Mouse (Mus musculus): ENCODE measurements at regions not wholly inside any gene's neighbourhood (a gene's known extent, or its start where the extent isn't known, plus 50 kb on each side); places are given as distances from the start of the nearest gene placed in this dataset.
"Not testable (repeated sequence)": the region's sequence is repeated elsewhere in the genome, so short reads cannot be mapped to it uniquely, and the experiment has no call there.

GRCm38 (mm10) chr16:30187400-30187799 lies 79.9 kb downstream of the Cpn2 start:
- Histone ChIP-seq H3K4me3 (peak overlapping the region; percentile 53), H3K36me3 (replicated peaks) (no peaks in the 10 kb centered on the region), H3K27ac (peak overlapping the region; percentile 86), H3K9me3 (no peaks in the 10 kb centered on the region), H3K27me3 (ENCODE audit: poor library complexity, severe bottlenecking) (peaks cover 100% of the 10 kb centered on the region), H3K4me1 (peaks cover 70% of the 10 kb centered on the region)
- no peak for DNase-seq (ENCODE audit: extremely low spot score, low spot score)
- 54% methylated on average over 9 of the region's 9 CpGs for WGBS

- peak; percentile 83 for DNase-seq (ENCODE audit: extremely low spot score, low spot score)
- Histone ChIP-seq H3K27ac (peak overlapping the region; percentile 86), H3K4me3 (peak overlapping the region; percentile 53), H3K9me3 (no peaks in the 10 kb centered on the region), H3K4me1 (peaks cover 70% of the 10 kb centered on the region), H3K36me3 (replicated peaks) (no peaks in the 10 kb centered on the region), H3K27me3 (ENCODE audit: poor library complexity, severe bottlenecking) (peaks cover 100% of the 10 kb centered on the region)
- WGBS, result under 1% methylated on average over 26 of the region's 26 CpGs
Measured at GRCm38 (mm10) chr16:30187907-30188414, 79.3 kb downstream of the Cpn2 start.

GRCm38 (mm10) chr16:30188769-30189430 lies 78.4 kb downstream of the Cpn2 start:
- H3K27me3 ChIP-seq (ENCODE audit: poor library complexity, severe bottlenecking), result peaks cover 100% of the 10 kb centered on the region
- H3K4me1 ChIP-seq, result peaks cover 78% of the 10 kb centered on the region
- 72% methylated on average over 8 of the region's 8 CpGs for WGBS
- H3K9me3 ChIP-seq, result no peaks in the 10 kb centered on the region
- no peak overlapping the region for H3K4me3 ChIP-seq
- no peaks in the 10 kb centered on the region for H3K36me3 ChIP-seq (replicated peaks)
- H3K27ac ChIP-seq, result peak overlapping the region; percentile 37; the same call in 1 of the 2 replicates
- no peak for DNase-seq (ENCODE audit: extremely low spot score, low spot score)

GRCm38 (mm10) chr16:30190351-30190750 lies 76.9 kb downstream of the Cpn2 start:
- WGBS, result 73% methylated on average over 11 of the region's 11 CpGs
- DNase-seq (ENCODE audit: extremely low spot score, low spot score), result no peak
- Histone ChIP-seq H3K27me3 (ENCODE audit: poor library complexity, severe bottlenecking) (peaks cover 100% of the 10 kb centered on the region), H3K36me3 (replicated peaks) (no peaks in the 10 kb centered on the region), H3K4me3 (no peak overlapping the region), H3K9me3 (no peaks in the 10 kb centered on the region), H3K27ac (no peak overlapping the region; the same call in 1 of the 2 replicates), H3K4me1 (peaks cover 76% of the 10 kb centered on the region)

GRCm38 (mm10) chr16:30190935-30191514 lies 76.3 kb downstream of the Cpn2 start:
- WGBS, result 73% methylated on average over 15 of the region's 15 CpGs
- no peak overlapping the region for H3K27ac ChIP-seq
- peaks cover 100% of the 10 kb centered on the region for H3K27me3 ChIP-seq (ENCODE audit: poor library complexity, severe bottlenecking)
- no peak overlapping the region for H3K4me3 ChIP-seq
- no peaks in the 10 kb centered on the region for H3K36me3 ChIP-seq (replicated peaks)
- H3K9me3 ChIP-seq, result no peaks in the 10 kb centered on the region
- no peak for DNase-seq (ENCODE audit: extremely low spot score, low spot score)
- peaks cover 69% of the 10 kb centered on the region for H3K4me1 ChIP-seq

GRCm38 (mm10) chr16:30193294-30194261 lies 73.7 kb downstream of the Cpn2 start:
- Histone ChIP-seq H3K4me1 (peaks cover 44% of the 10 kb centered on the region), H3K4me3 (no peak overlapping the region), H3K36me3 (replicated peaks) (0 out of 2 replicates have a peak, but pooled peaks cover 1% of the 10 kb centered on the region), H3K27ac (peak overlapping the region; percentile 60; the same call in 1 of the 2 replicates), H3K9me3 (0 out of 2 replicates have a peak, but pooled peaks cover 2% of the 10 kb centered on the region), H3K27me3 (ENCODE audit: poor library complexity, severe bottlenecking) (peaks cover 100% of the 10 kb centered on the region)
- DNase-seq (ENCODE audit: extremely low spot score, low spot score), result no peak
- WGBS, result 62% methylated on average over 8 of the region's 8 CpGs

- no peak for DNase-seq (ENCODE audit: extremely low spot score, low spot score)
- Histone ChIP-seq H3K36me3 (replicated peaks) (peaks cover 8% of the 10 kb centered on the region; the same call in 1 of the 2 replicates), H3K9me3 (peaks cover 9% of the 10 kb centered on the region), H3K4me1 (peaks cover 33% of the 10 kb centered on the region), H3K4me3 (no peak overlapping the region), H3K27ac (no peak overlapping the region), H3K27me3 (ENCODE audit: poor library complexity, severe bottlenecking) (peaks cover 95% of the 10 kb centered on the region)
- 86% methylated on average over 7 of the region's 7 CpGs for WGBS
Measured at GRCm38 (mm10) chr16:30194836-30195235, 72.5 kb downstream of the Cpn2 start.

GRCm38 (mm10) chr16:30195859-30196258 lies 71.4 kb downstream of the Cpn2 start:
- H3K4me3 ChIP-seq; H3K36me3 ChIP-seq (replicated peaks); H3K9me3 ChIP-seq; H3K27ac ChIP-seq; DNase-seq (ENCODE audit: extremely low spot score, low spot score): not testable (repeated sequence)
- Histone ChIP-seq H3K4me1 (peaks cover 23% of the 10 kb centered on the region), H3K27me3 (ENCODE audit: poor library complexity, severe bottlenecking) (peaks cover 95% of the 10 kb centered on the region)
- WGBS, result 91% methylated on average over 2 of the region's 2 CpGs

- H3K36me3 ChIP-seq (replicated peaks), result peaks cover 8% of the 10 kb centered on the region; the same call in 1 of the 2 replicates
- peaks cover 9% of the 10 kb centered on the region for H3K9me3 ChIP-seq
- WGBS, result 86% methylated on average over 3 of the region's 3 CpGs
- DNase-seq (ENCODE audit: extremely low spot score, low spot score), result no peak
- H3K27me3 ChIP-seq (ENCODE audit: poor library complexity, severe bottlenecking), result peaks cover 82% of the 10 kb centered on the region
- peaks cover 16% of the 10 kb centered on the region for H3K4me1 ChIP-seq
- H3K4me3 ChIP-seq, result no peak overlapping the region
- no peak overlapping the region for H3K27ac ChIP-seq
Measured at GRCm38 (mm10) chr16:30197351-30197750, 69.9 kb downstream of the Cpn2 start.

- DNase-seq (ENCODE audit: extremely low spot score, low spot score), result no peak
- Histone ChIP-seq H3K4me1 (peaks cover 18% of the 10 kb centered on the region), H3K4me3 (no peak overlapping the region), H3K36me3 (replicated peaks) (peaks cover 8% of the 10 kb centered on the region; the same call in 1 of the 2 replicates), H3K27ac (no peak overlapping the region), H3K27me3 (ENCODE audit: poor library complexity, severe bottlenecking) (peaks cover 82% of the 10 kb centered on the region), H3K9me3 (peaks cover 9% of the 10 kb centered on the region)
- 91% methylated on average over 4 of the region's 4 CpGs for WGBS
Measured at GRCm38 (mm10) chr16:30199836-30200235, 67.5 kb downstream of the Cpn2 start.

GRCm38 (mm10) chr16:30204144-30204543 lies 63.2 kb downstream of the Cpn2 start:
- Histone ChIP-seq H3K36me3 (replicated peaks) (0 out of 2 replicates have a peak, but pooled peaks cover 1% of the 10 kb centered on the region), H3K27me3 (ENCODE audit: poor library complexity, severe bottlenecking) (peaks cover 77% of the 10 kb centered on the region), H3K4me3 (no peak overlapping the region), H3K4me1 (peaks cover 46% of the 10 kb centered on the region), H3K27ac (peak overlapping the region; percentile 82; the same call in 1 of the 2 replicates), H3K9me3 (peaks cover 5% of the 10 kb centered on the region)
- no peak for DNase-seq (ENCODE audit: extremely low spot score, low spot score)
- WGBS, result 29% methylated on average over 4 of the region's 4 CpGs

- peaks cover 46% of the 10 kb centered on the region for H3K4me1 ChIP-seq
- 0 out of 2 replicates have a peak, but pooled peaks cover 2% of the 10 kb centered on the region for H3K36me3 ChIP-seq (replicated peaks)
- peaks cover 6% of the 10 kb centered on the region for H3K9me3 ChIP-seq
- H3K27ac ChIP-seq, result peak overlapping the region; percentile 82
- H3K27me3 ChIP-seq (ENCODE audit: poor library complexity, severe bottlenecking), result peaks cover 76% of the 10 kb centered on the region
- no peak for DNase-seq (ENCODE audit: extremely low spot score, low spot score)
- WGBS, result 2% methylated on average over 8 of the region's 8 CpGs
- peak overlapping the region; percentile 36 for H3K4me3 ChIP-seq
Measured at GRCm38 (mm10) chr16:30205314-30205815, 61.9 kb downstream of the Cpn2 start.
